Mouse (Mus musculus): ENCODE results near the gene Lipc. TPM values are rescaled to one million over a fixed set of nuclear protein-coding genes. Genes with fewer than 3 reads are reported as not detected.

Gene Lipc
- polyA plus RNA-seq, 1 experiment from 2014 or later = 0.26 TPM

- Histone ChIP-seq H3K36me3 (ENCODE audit: inconsistent target) (peaks cover 11% of the 10 kb centered on the region), H3K27ac (no peak overlapping the region), H3K79me2 (ENCODE audit: inconsistent target) (no peaks in the 10 kb centered on the region), H3K4me3 (ENCODE audit: inconsistent target) (no peak overlapping the region)
- 97% methylated on average over 2 of the region's 3 CpGs for WGBS (ENCODE audit: missing documents)
Observed at GRCm38 (mm10) chr9:70751504-70752222, 200.4 kb downstream of the Lipc start.

Other genes starting within 250 kb of the Lipc start
- 0.21 to 0.23 TPM in 2 of 3 replicates, not detected in the other for gene Aqp9, start 216.5 kb upstream of the Lipc start, polyA plus RNA-seq (2018)